Mouse (Mus musculus) ovary, postnatal 14 days (tissue): ENCODE results near the gene St6gal1.
A peak's percentile ranks its signal among the peaks of the same experiment; 100 is the strongest.
"Not testable (repeated sequence)": the region's sequence is repeated elsewhere in the genome, so short reads cannot be mapped to it uniquely, and the experiment has no call there.

Experiments used
- DNase-seq: peaks from one replicate; pipeline ENCODE4 v3.0.0; 2022; ENCODE audit warnings: low spot score

Gene St6gal1

DNA sequence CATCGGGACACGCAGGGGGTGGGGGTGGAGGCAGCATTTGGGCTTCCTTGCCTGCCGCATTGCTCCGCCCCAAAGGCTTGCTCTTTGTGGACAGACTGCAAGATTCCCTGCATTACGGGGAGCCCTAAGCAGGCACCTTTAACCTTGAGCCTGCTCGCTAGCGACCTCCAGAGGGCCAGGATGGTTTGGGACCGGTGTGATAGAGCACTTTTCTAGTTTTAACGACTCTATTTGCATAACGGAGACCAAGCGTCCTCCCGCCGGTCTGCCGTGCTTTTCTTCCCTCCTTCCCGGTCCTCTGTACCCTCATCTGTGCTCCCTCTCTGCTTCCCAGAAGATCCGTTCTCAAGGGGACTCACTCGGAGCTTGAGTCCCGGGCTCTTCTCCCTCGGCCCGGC lies at the start of gene St6gal1:
St6gal1 (plus strand) TSS at position 70 of the 398 bp plus-strand sequence.
- DNase-seq = peak; percentile 65

DNA sequence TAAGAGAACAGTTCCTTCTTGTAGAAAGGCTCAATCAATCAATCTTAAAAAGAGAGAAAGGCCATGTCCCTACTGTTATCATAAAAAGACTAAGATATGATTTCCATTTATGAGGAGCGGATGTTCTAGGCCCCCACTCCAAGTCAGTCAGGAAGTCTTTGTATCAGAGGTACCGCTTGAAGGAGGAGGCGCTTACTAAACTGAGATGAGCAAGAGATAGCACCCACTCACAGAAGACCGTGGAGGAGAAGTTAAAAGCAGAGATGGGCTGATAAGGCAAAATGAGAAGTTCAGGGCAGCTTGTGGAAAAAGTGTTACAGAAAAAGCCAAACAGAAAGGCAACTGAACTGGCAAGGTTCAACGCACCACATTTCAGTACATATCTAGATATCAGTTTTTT lies 49.7 kb upstream of the St6gal1 start:
- DNase-seq = no peak

DNA sequence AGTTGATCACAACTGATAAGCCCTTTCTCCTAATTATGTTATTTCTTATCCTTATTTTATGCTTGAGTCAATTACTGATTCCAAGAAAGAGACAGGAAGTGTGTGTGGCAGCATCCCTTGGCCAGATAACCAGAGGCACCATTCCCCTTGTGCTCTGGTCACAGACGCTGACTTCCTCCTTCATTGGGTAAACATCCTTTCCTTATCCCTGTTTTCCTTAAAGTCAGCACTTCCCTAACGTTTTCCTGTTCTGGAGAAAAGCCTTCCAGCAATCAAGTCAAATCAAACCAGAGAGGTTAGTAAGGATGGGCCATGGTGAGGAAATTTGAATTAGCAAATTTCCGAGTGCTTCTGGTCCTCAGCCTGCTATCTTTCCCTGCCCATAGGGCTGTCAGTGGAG lies 48.6 kb upstream of the St6gal1 start:
- no peak for DNase-seq

DNA sequence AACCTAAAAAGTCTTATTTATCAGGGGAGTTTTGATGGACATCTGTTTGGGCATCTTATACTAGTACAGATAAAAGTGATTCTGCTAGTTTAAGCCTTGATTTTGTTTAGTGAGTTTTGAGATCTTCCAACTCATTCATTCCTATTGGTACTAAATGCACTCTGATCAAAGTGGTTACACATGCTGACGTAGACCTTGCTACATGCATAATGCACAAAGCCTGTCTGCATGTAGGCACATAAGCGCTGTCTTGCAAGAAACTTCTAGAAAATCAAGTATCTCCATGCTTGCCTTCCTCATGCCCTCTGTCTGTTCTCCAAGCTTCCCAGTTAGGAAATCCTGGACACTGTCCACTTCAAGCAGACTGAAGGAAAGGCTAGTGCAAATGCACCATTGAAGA lies 46.7 kb upstream of the St6gal1 start:
- DNase-seq = no peak

DNA sequence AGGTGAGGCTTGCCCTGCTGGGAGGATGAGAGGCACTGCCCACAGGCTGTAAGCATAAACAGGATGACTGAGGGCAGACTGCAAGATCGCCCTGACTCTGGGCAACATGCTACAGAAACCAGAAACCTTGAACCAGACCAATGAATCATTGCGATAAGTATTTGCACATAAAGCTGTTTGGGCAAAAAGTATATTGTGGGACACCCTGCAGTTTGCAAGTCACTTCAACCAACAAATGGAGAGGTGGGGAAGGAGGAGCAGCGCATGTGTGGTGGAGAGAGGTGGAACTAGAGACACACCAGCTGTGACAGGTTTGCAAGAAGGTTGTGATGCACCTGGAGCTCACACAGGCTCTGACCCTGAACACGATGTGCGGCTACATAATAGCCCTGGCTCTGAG lies 45.7 kb upstream of the St6gal1 start:
- DNase-seq = no peak

DNA sequence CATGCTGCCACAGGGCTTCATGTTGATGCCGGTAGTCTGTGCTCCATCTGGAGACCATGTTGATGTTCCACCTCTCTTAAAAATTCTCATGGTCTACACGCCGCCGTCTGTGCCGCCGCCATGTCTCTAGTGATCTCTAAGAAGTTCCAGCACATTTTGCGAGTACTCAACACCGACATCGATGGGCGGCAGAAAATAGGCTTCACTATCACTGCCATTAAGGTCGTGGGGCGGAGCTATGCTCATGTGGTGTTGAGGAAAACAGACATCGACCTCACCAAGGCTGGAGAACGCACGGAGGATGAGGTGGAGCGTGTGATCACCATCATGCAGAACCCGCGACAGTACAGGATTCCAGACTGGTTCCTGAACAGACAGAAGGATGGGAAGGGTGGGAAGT lies 45.1 kb upstream of the St6gal1 start:
- not testable (repeated sequence) for DNase-seq

DNA sequence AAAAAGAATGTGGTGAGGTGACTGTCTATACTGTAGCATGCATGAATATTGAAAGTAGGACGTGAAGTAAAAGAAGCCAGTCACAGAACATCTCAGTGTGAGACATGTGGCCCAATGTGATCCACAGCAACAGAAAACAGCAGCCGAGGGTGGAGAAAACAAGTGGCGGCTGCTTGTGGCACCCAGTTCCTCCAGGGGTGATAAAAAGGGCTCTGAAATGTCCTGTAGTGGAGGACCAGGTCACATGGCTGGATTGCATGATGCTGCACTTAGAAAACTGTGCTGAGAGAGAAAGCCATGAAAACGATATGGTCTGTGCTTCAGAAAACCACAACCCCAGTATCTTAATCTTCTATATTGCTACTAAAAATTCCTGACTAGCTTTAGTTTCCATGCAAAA lies 43.5 kb upstream of the St6gal1 start:
- no peak for DNase-seq

DNA sequence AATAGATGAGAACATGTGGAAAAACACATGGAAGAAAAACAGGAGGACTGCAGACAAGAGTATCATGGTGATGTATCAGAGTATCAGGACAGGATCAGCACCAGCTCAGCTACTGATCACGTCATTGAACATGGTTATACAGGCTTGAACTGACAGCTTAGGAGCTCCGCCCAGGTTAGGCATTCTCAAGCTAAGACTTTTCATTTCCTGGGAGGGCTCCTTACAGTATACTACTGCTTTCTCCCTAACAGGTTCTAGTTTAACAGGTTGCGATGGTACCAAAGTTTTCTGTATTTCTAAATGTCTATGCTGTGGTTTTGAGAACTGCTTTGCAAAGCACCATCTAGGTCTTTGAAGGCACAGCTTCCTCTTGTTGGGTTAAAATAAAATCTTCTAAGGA lies 43.1 kb upstream of the St6gal1 start:
- DNase-seq = no peak

DNA sequence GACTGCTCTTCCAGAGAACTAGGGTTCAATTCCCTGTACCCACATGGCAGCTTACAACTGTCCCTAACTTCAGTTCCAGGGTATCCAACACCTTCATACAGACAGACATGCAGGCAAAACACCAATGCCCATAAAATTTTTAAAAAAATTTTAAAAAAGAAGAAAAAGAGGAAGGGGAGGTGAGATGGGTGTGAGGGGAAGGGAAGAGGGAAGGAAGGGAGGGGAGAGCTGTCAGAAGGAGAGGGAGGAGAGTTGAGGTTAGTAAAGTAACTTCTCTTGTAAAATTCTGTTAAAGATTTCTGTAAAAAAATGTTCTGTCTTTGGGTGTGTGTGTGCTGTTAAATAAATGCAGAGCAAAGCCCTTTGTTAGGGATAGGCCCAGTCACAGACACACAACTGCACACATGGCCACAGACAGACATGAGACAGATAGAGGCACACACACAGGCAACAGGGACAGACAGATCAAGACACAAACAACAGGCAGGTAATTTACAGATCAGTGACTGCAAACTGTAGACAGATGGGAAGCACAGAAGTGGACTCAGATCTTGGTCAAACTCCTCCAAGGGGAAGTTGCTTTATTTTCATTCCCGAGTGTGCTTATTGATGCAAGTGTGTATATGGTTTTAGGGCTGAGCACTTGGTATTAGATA lies 42.5 kb upstream of the St6gal1 start:
- no peak for DNase-seq

DNA sequence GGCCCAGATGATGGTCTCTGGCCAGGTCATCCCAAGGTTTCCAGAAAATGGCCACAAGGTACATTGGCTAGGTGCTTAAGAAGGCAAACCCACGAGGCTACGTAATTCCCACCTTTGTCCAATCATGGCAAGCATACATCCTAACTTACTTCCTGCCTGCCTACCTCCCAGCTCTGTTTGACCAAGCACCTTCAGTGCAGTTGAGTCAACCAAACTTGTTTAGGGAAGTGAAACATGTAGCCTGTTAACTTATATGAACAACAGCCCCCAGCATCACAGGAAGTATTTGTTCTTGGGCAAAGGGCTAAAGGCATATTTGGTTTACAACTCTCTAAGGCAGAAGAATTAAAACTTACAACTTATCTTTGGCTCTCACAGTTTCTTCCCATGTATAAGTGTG lies 38.7 kb upstream of the St6gal1 start:
- no peak for DNase-seq

DNA sequence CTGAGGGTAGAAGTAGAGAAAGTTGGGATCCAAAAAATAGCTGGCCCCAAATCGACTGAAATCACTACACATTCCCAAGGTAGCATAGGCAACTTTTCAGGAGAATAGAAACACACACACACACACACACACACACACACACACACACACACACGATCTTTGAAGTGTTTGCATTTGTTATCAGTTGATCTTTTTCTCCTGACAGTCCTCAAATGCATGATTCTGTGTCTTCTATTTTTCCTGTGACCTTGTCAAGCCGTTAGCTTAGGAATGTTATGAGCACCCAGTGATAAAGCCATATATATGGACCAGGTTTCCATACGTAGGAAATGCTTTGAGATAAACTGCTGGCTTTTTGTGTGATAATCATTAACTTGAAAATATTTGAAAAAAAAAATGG lies 38.1 kb upstream of the St6gal1 start:
- no peak for DNase-seq

DNA sequence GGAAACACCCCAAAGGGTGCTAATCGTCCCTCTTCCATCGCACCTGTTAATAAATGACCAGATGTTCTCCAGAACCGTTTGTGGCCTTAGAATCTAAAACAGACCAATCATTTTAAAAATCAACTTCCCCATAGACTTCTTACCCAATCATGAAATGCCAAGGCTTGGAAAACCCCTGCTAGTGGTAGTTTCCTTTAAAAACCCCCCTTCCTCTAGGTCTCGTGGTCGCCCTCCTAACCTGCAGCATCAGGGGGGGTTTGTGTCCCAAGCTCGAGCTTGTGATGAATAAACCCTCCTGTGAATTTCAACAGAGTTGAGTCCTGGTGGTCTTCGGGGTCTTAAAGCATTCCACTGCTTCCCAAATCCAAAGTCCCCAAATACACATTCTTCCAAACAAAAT lies 36.6 kb upstream of the St6gal1 start:
- no peak for DNase-seq

DNA sequence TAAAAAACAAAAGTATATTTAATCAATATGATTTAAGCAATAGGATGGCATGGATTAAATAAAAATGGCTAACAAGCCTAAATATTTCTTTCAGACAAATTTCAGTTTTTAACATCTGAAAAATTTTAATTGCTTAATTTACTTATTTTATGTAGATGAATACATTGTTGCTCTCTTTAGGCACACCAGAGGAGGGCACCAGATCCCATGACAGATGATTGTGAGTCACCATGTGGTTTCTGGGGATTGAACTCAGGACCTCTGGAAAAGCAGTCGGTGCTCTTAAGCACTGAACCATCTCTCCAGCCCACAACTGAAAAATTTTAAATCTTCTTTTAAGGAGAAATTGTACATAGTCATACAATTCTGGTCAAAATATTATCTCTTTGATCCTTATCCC lies 34.9 kb upstream of the St6gal1 start:
- no peak for DNase-seq

DNA sequence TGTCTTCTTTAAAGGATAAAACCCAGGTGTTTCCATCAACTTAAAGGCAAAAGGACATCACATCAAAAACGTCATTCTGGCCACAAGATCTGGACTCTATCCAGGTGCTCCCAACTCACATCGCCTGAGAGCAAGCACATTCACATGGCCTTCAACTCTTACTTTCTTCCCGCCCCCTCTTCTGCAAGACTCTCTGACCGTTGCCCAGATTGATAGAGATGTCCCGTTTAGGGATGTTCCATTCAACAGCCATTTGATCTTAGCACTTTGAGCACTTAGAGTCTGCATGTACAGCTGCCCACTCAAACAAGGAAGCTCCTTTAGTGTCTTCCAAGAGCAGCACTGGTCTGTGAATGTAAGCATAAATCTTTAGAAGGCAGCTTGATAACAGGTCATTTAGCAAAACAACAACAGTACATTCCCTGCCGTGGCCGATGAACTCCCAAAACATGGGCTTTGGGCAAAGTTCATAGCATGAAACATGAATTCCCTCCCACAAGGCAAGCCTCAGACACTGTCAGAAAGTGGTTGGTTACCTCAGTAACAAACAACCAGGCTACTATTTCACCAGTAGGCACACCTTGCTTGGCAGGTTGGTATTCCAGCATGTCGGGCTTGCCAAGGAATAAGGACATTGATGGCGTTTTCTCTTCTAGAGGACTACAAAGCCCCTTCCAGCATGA lies 32.8 kb upstream of the St6gal1 start:
- DNase-seq = no peak

DNA sequence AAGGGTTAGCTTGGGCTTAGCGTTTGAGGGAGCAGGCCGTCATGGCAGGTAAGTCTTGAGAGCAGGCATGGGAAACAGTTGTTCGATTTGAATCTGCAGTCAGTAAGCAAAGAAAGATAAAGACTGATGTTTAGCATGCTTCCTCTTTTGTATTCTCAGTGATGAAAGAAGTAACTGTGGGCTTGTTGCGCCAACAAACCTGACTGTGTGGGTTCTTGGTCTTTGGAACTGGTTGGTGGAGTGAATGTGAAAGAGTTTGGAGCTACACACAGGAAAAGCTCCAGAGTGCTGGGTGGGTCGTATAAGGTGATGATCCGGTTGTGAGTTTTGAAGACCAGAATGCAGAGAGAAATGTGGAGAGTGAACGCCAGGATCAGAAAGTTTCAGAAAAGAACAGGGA lies 28.9 kb upstream of the St6gal1 start:
- no peak for DNase-seq

DNA sequence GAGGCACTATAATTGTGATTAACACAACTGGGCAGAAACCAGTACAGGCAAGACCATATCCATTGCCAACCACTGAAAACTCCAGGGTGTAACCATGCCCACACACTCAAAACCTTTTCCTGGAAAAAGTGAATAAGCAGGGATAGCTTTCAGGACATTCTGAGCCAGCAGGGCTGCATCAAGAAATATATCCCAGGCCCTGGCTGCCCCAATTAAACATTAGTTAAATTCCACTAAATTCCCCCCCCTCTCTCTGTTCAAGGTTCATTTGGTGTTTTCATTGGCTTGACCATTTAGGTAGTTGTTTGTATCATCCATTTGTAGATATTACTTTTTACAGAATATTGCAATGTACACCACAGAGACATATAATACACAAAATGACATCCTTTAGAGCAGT lies 28.2 kb upstream of the St6gal1 start:
- no peak for DNase-seq

DNA sequence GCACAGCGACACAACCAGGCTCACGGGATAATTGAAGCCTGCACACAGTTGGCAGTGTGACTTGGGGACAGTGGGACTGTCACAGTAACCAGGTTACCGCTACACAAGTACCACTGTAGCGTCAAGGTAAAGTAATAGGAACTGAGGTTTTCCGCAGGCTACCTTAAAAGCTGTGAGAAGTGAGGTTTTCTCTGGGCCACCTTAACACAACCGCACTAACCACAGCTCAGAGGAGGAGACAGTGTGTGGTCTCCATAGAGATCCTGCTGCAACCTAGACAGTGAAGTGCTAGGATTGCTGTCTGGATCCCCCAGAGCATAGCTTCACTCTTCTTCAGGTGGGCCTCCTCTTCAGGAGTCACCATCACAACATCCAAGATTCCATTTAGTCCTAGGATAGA lies 27.7 kb upstream of the St6gal1 start:
- no peak for DNase-seq

DNA sequence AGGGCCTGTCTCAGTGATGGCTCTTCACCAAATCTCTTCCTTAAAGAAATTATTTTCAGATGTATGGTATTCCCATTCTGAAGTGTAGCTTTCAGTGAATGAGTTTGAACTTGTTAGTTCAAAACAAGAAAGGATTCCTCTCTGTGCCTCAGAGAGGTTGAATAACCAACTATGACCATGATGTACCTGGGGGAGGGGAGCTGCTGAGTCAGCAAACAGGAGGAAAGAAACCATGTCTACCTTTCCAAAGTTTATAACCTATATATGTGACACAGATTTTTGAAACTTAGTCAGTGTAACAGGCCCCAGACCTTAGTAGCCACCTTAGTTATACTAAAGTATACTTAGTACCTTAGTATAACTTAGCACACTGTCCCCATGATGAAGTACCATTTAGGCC lies 23.0 kb upstream of the St6gal1 start:
- no peak for DNase-seq

DNA sequence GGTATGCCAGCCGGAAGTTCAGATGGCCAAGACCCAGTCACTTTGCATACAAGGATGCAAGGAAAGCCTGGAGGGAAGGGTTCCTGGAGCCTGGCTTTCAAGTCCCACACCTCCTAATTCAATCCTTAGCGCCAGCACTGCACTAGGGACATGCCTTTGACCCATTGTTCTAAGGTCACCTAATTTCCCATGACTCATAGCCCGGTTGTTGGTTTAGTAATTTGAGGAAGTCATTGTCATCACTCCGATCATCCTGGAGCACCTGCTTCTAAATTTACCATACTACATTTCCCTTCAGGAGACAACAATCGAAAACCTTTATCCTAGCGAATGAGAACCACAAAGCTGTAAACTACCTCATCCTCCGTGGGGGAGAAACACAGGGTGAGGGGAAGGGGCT lies 10.2 kb upstream of the St6gal1 start:
- no peak for DNase-seq

DNA sequence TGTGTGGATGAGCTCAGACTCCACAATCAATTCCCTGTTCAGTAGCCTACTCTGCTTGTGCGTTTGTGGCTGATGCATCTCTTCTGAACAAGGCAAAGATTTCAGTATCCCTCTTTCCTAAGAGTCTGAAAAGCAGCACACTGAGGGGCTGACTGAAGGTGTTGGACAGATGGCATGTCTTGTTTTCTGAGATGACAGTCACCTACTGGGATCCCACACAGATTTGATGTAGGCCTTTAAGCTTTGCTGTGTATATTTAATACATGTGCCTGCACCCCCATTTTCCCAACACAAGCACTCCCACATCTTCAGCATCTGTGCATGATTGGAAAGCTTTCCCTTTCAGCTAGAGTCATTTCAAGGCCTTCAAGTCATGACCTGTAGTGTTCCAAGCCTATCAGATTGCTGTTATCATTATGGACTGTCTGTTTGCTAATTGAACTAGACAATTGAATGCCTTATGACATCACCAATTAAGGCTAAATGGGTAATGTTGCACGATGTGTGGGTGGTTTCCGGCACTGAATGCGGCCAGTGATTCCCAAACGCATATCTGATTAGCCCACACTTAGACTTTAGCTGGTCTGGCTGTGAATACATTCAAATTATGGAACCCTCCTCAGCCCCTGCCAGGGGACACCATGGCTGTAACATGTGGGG lies 9.2 kb upstream of the St6gal1 start:
- DNase-seq = no peak

DNA sequence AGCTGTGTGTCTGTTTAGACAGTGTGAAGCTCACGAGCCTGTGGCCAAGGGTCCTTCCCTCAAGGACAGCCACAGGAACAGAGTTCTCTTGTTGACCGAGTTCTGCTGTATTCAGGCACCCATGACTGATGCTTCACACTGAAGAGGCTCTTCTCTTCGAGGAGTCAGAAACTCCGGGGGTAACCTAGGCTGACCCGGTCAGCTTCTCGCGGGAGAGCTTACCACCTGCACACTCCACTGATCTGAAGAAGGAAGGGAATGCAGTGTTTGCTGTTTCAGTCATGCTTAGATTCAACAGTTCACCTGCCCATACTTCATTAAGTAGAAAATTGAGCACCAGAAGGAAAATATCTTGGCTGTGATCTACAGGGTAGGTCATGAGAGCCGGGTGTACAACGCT lies 8.2 kb upstream of the St6gal1 start:
- no peak for DNase-seq

DNA sequence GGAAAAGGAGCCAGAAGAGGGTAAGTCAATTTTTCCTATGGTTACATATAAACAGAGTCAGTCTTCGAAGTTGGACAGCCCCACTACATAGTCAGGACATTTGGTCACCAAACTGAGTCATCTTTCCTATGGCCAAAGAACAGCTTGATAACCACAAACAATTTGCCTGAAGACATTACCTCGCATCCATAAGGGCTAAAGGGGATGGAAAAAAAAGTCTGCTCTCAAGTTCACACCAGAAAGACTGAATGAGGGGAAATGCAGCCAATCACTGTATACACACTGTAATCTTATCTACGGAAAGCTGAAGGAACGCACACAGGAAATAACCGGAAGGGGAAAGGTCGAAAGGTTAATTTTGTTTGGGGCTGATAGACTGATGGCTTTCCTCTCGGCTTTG lies 6.2 kb upstream of the St6gal1 start:
- DNase-seq = no peak

DNA sequence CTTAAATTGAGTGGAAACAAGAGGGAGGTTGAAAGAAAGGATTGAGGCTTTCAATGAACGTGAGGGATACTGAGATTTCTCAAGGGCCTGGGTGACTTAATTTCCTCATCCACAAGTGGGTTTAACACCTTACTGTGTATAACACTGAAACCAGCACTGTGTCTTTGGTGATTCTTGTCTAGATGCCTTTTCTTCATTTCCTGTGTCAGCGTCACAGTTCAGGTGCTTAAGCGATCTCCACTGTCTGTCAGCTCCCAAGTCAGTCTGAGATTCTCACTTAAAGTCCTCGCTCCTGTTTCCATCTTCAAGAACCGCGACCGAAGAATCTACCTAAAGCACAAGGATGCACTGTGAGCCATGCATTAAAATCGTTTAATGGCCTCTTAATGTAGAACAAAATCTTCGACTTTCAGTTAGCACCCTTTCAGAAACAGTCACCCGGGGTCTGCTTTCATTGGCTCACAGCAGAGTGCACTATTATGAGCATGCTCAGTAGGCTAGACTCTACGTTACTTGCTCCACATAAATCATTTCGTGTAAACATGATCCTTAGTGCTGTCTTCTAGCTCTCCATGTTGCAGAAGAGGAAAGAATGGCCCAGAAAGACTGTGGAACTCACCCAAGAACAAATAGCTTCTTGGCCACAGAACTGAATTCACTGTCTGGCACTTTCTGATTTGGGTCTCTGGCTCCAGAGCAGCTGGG lies 1.2 kb upstream of the St6gal1 start:
- DNase-seq = no peak
